Comparison of ENCODE assay signal across 24 mouse cellular contexts in the genomic region with DNA sequence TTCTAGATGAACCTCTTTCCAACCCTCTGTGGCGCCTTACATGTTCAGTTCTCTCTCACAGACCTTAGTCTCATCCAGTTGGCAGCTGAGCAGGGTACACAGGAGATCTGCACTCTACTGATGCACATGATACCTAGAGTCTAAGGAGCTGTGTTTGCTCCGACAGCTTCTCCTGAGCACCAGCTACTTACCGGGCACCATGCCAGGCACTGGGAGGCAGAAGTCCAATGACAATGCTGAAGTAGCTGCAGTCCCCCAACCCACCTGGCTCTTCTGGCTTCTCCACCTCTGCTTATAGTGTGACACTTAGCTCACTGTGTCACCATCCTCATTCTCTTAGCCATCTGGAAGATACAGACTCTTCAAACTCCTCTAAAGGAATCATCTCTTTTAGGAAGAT. TPM values are rescaled to one million over a fixed set of nuclear protein-coding genes. Genes with fewer than 3 reads are reported as not detected.
DNase-seq lines count a peak whose midpoint lies in the region; TF ChIP-seq lines count a peak whose summit lies in the region.
"Had no signal": no experiment of that assay in that cellular context is flagged by ENCODE, and none has a peak within 500 bp of the region (broad histone marks: within the 10 kb centered on the region; RNA-seq: fewer than 3 reads in every experiment).

No protein-coding gene starts in this region.

- peaks cover 3% of the 10 kb centered on the region; the same call in 1 of the 2 replicates for H3K4me1 ChIP-seq in cerebellum, adult 2 months (ENCODE audit: control insufficient read depth, insufficient read depth, low read length)
- H3K4me1 ChIP-seq: embryonic facial prominence, embryonic 10.5 days; forebrain, embryonic 12.5 days; forebrain, embryonic 15.5 days; hindbrain, embryonic 12.5 days; hindbrain, embryonic 15.5 days had no signal

- H3K27me3 ChIP-seq in cerebellum, adult 2 months (ENCODE audit: control insufficient read depth, insufficient read depth, low read length): no peaks in the 10 kb centered on the region
- H3K27me3 ChIP-seq: CH12.LX; forebrain, embryonic 12.5 days; forebrain, embryonic 15.5 days; hindbrain, embryonic 15.5 days had no signal

- H3K27ac ChIP-seq in cerebellum, adult 2 months (ENCODE audit: insufficient read depth, low read length): no peak overlapping the region
- H3K27ac ChIP-seq: embryonic facial prominence, embryonic 10.5 days; embryonic facial prominence, embryonic 13.5 days; forebrain, embryonic 12.5 days; forebrain, embryonic 15.5 days; gastrocnemius, adult 2 months; hindbrain, embryonic 12.5 days; hindbrain, embryonic 15.5 days had no signal

- no peak for TF ChIP-seq CTCF in cerebellum, adult 2 months (IDR thresholded peaks at IDR 0.05; ENCODE audit: borderline replicate concordance, insufficient read depth, low read depth, low read length)

- no peak for TF ChIP-seq POLR2A in cerebellum, adult 2 months (IDR thresholded peaks at IDR 0.05; ENCODE audit: borderline replicate concordance, insufficient read depth, low read length)

- DNase-seq in cerebellum, postnatal 14 days: peak; percentile 44 to 72
- DNase-seq in cerebellum, adult 2 months: no peak
- peak; percentile 11 for DNase-seq in kidney, postnatal 14 days
- DNase-seq in kidney, adult 8-10 months: no peak
- peak; percentile 14 for DNase-seq in right cerebral cortex, adult 18-20 months
- no peak for DNase-seq in right cerebral cortex, postnatal 25 days
- DNase-seq in lung, postnatal 14 days: no peak
- DNase-seq: adrenal gland, postnatal 10 days; adrenal gland, postnatal 36 days; B cell, adult 2 months; cerebellum, adult 11 months; cerebellum, adult 9-10 months; embryo, embryonic 11 days; gastrocnemius, adult 2 months; gastrocnemius, postnatal 14 days; heart, adult 11 months had no signal

- 51% methylated on average over 3 of the region's 3 CpGs for WGBS in cerebellum, adult 2 months

- H3K4me3 ChIP-seq in cerebellum, adult 2 months (replicated peaks; ENCODE audit: insufficient read depth, low read depth, low read length): no peak overlapping the region
- H3K4me3 ChIP-seq: embryonic facial prominence, embryonic 10.5 days; embryonic facial prominence, embryonic 13.5 days; erythroblast, embryonic 14.5 days; forebrain, embryonic 12.5 days; forebrain, embryonic 15.5 days; gastrocnemius, adult 2 months; hindbrain, embryonic 12.5 days; hindbrain, embryonic 15.5 days had no signal

RNA-seq across cellular contexts. Expression of a gene that starts 33.8 kb away (rescaled TPM):
- 0.08 and 0.13 TPM in 2 replicates for polyA plus RNA-seq in cerebellum, adult 2 months (2012; rRNA removed)
- polyA plus RNA-seq: erythroblast, embryonic 14.5 days had no signal

RNA-seq across cellular contexts. Expression of a gene that starts 40.0 kb away (rescaled TPM):
- polyA plus RNA-seq in cerebellum, adult 2 months (2012; rRNA removed): 20.0 and 24.9 TPM in 2 replicates
- polyA plus RNA-seq: erythroblast, embryonic 14.5 days had no signal

Comparison
In these comparisons a context has a peak if more than half of its experiments do, and no peak if none do; other contexts are left out.
1. DNase-seq: peak in cerebellum, postnatal 14 days (2 of 2), kidney, postnatal 14 days (single experiment) and right cerebral cortex, adult 18-20 months (single experiment); none in cerebellum, adult 2 months (0 of 2), kidney, adult 8-10 months (0 of 2), right cerebral cortex, postnatal 25 days (single experiment) and lung, postnatal 14 days (single experiment).